Mouse (Mus musculus): ENCODE measurements around the gene Nrsn1. TPM values are rescaled to one million over a fixed set of nuclear protein-coding genes. Genes with fewer than 3 reads are reported as not detected.

Nrsn1 gene
- total and polyA plus RNA-seq, 3 experiments: 0.21 to 0.34 TPM; not detected in 1

- Histone ChIP-seq H3K36me3 (ENCODE audit: control insufficient read depth, insufficient read depth, low read length) (no peaks in the 10 kb centered on the region), H3K9ac (ENCODE audit: low read depth, low read length) (no peak overlapping the region), H3K4me1 (ENCODE audit: control insufficient read depth, insufficient read depth, low read length) (no peaks in the 10 kb centered on the region), H3K27me3 (ENCODE audit: control insufficient read depth, insufficient read depth, low read length) (no peaks in the 10 kb centered on the region; the same call in 1 of the 2 replicates), H3K4me3 (no peak overlapping the region), H3K27ac (no peak overlapping the region), H3K79me2 (replicated peaks; ENCODE audit: control insufficient read depth, insufficient read depth, low read length) (no peaks in the 10 kb centered on the region)
- TF ChIP-seq EP300 (IDR thresholded peaks at IDR 0.05; ENCODE audit: insufficient read depth, low read depth, low read length) (no peak), CTCF (IDR thresholded peaks at IDR 0.05) (no peak), POLR2A (IDR thresholded peaks at IDR 0.05; ENCODE audit: insufficient read depth, low read depth, low read length) (no peak)
- WGBS: 3% methylated on average over 42 of the region's 42 CpGs
- intact Hi-C loops (cut with DNase I): no loop called here
- no peak for DNase-seq
These were observed 583 bp downstream of the Nrsn1 start for GRCm38 (mm10) chr13:25269569-25270268.

DNA sequence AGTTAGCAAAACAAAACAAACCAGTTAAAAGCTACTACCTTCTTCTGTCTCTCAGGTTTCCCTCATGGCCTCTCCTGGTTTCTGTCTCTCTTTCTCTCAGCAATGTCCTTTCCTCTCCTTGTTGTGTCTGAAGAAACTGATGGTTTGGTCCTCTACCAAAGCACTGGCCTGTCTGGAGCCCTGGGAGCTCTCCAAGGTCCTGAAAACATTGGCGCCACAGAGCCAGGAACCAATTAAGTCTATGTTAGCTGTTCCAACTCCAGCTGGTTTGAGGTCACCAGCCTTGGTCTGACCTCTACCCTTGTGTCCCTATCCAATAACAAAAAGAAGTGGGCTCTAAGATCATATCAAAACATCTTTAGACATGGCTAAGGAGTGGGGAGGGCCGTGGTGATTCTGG, 1.3 kb downstream of the Nrsn1 start:
- H3K4me1 ChIP-seq (ENCODE audit: control insufficient read depth, insufficient read depth, low read length): no peaks in the 10 kb centered on the region
- no peaks in the 10 kb centered on the region for H3K79me2 ChIP-seq (replicated peaks; ENCODE audit: control insufficient read depth, insufficient read depth, low read length)
- no peaks in the 10 kb centered on the region for H3K36me3 ChIP-seq (ENCODE audit: control insufficient read depth, insufficient read depth, low read length)
- TF ChIP-seq POLR2A (IDR thresholded peaks at IDR 0.05; ENCODE audit: insufficient read depth, low read depth, low read length): no peak
- TF ChIP-seq EP300 (IDR thresholded peaks at IDR 0.05; ENCODE audit: insufficient read depth, low read depth, low read length): no peak
- no peak for TF ChIP-seq CTCF (IDR thresholded peaks at IDR 0.05)
- no peaks in the 10 kb centered on the region; the same call in 1 of the 2 replicates for H3K27me3 ChIP-seq (ENCODE audit: control insufficient read depth, insufficient read depth, low read length)
- intact Hi-C loops (cut with DNase I): no loop called here
- no peak overlapping the region for H3K9ac ChIP-seq (ENCODE audit: low read depth, low read length)
- H3K4me3 ChIP-seq: no peak overlapping the region
- 28% methylated on average over 2 of the region's 2 CpGs for WGBS
- H3K27ac ChIP-seq: no peak overlapping the region
- DNase-seq: peak; percentile 9 to 31

DNA sequence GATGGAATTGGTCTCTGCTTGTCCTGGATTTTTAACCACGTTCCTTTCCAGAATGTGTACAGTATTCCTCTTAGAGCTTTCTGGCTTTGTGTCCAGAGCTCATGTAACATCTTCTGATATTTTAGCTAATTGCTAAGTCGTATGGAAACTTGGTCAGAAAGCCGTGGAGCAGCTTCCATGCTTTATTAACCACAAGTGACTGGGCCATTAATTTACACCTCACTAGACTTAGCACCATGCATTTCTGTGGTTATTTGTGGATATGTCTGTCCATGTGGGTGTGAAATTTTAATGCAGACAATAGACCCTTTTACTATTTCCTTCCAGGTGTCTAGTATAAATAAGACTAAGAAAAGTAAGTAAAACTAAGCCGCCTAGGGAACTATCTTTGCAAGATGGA, 7.6 kb downstream of the Nrsn1 start:
- Histone ChIP-seq H3K4me1 (ENCODE audit: control insufficient read depth, insufficient read depth, low read length) (no peaks in the 10 kb centered on the region), H3K36me3 (ENCODE audit: control insufficient read depth, insufficient read depth, low read length) (no peaks in the 10 kb centered on the region), H3K27me3 (ENCODE audit: control insufficient read depth, insufficient read depth, low read length) (no peaks in the 10 kb centered on the region), H3K27ac (no peak overlapping the region), H3K9ac (ENCODE audit: low read depth, low read length) (no peak overlapping the region), H3K79me2 (replicated peaks; ENCODE audit: control insufficient read depth, insufficient read depth, low read length) (no peaks in the 10 kb centered on the region), H3K4me3 (no peak overlapping the region)
- no peak for DNase-seq
- intact Hi-C loops (cut with DNase I): no loop called here
- 73% methylated on average over 4 of the region's 4 CpGs for WGBS
- TF ChIP-seq POLR2A (IDR thresholded peaks at IDR 0.05; ENCODE audit: insufficient read depth, low read depth, low read length): no peak
- no peak for TF ChIP-seq EP300 (IDR thresholded peaks at IDR 0.05; ENCODE audit: insufficient read depth, low read depth, low read length)
- TF ChIP-seq CTCF (IDR thresholded peaks at IDR 0.05): no peak

GRCm38 (mm10) chr13:25257608-25258007, 12.7 kb downstream of the Nrsn1 start:
- Histone ChIP-seq H3K4me1 (ENCODE audit: control insufficient read depth, insufficient read depth, low read length) (no peaks in the 10 kb centered on the region), H3K79me2 (replicated peaks; ENCODE audit: control insufficient read depth, insufficient read depth, low read length) (no peaks in the 10 kb centered on the region), H3K27me3 (ENCODE audit: control insufficient read depth, insufficient read depth, low read length) (no peaks in the 10 kb centered on the region), H3K36me3 (ENCODE audit: control insufficient read depth, insufficient read depth, low read length) (no peaks in the 10 kb centered on the region), H3K9ac (ENCODE audit: low read depth, low read length) (no peak overlapping the region), H3K27ac (no peak overlapping the region), H3K4me3 (no peak overlapping the region)
- 73% methylated on average over 6 of the region's 6 CpGs for WGBS
- no peak for TF ChIP-seq CTCF (IDR thresholded peaks at IDR 0.05)
- no peak for TF ChIP-seq EP300 (IDR thresholded peaks at IDR 0.05; ENCODE audit: insufficient read depth, low read depth, low read length)
- TF ChIP-seq POLR2A (IDR thresholded peaks at IDR 0.05; ENCODE audit: insufficient read depth, low read depth, low read length): no peak
- no peak for DNase-seq
- intact Hi-C loops (cut with DNase I): no loop called here

DNA sequence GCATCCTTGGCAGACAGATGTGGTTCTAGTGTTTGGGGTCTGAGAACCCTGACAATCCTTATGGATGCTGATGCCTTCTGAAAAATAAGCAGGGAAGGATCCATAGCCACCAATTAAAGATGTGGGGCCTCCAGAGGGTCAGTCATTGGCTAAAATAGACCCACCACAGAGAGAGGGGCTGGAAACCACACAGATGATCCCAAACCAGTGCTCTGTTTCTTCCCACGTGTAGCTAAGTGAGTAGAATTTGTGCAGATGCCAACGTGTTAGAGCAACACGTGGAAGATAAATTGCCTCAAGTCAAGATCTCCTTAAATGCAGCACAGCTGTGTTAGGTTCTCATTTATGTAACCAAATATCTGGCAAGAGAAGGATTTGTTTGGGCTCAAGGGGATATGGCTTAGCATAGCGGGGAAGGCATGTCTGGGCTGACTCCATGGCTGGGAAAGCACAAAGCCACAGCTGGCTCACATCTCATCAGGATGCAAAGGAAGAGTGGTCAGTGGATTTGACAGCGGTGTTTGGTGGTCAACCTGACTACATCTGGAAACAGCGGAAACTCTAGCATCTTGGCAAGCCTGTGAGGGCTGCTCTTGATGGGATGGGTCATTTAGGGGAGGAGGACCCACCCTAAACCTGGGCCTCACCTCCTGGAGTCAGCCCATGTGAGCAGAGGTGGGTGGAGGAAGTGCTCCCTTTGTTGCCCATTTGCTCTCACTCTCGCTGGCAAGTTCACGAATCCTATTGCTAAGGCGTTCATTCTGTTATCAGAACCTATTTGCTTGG, 15.6 kb downstream of the Nrsn1 start:
- Histone ChIP-seq H3K4me1 (ENCODE audit: control insufficient read depth, insufficient read depth, low read length) (no peaks in the 10 kb centered on the region), H3K36me3 (ENCODE audit: control insufficient read depth, insufficient read depth, low read length) (no peaks in the 10 kb centered on the region), H3K27me3 (ENCODE audit: control insufficient read depth, insufficient read depth, low read length) (no peaks in the 10 kb centered on the region), H3K9ac (ENCODE audit: low read depth, low read length) (no peak overlapping the region), H3K79me2 (replicated peaks; ENCODE audit: control insufficient read depth, insufficient read depth, low read length) (no peaks in the 10 kb centered on the region), H3K27ac (no peak overlapping the region), H3K4me3 (no peak overlapping the region)
- 67% methylated on average over 9 of the region's 9 CpGs for WGBS
- no peak for TF ChIP-seq EP300 (IDR thresholded peaks at IDR 0.05; ENCODE audit: insufficient read depth, low read depth, low read length)
- no peak for TF ChIP-seq POLR2A (IDR thresholded peaks at IDR 0.05; ENCODE audit: insufficient read depth, low read depth, low read length)
- TF ChIP-seq CTCF (IDR thresholded peaks at IDR 0.05): no peak
- intact Hi-C loops (cut with DNase I): no loop called here
- DNase-seq: no peak

DNA sequence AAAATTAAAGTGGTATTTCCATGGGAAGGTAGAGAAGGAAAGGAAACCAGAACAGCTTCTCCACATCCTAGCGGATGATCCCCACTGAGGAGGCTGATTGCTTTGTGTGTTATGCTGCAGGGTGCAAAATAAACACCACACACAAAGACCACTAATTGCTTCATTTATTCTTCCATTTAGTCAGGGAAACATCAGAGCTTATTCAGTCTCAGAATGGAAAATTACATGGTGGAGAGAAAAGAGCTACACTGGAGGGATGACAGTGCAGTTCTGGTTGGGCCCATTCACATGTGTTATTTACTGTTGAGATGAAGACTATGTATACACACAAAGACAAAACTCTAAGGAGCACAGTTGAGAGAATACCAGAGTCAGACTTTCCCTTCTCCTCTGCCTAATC, 18.4 kb downstream of the Nrsn1 start:
- no peak for DNase-seq
- H3K79me2 ChIP-seq (replicated peaks; ENCODE audit: control insufficient read depth, insufficient read depth, low read length): no peaks in the 10 kb centered on the region
- WGBS: 73% methylated on average over 1 of the region's 1 CpGs
- H3K27ac ChIP-seq: no peak overlapping the region
- TF ChIP-seq EP300 (IDR thresholded peaks at IDR 0.05; ENCODE audit: insufficient read depth, low read depth, low read length): no peak
- H3K27me3 ChIP-seq (ENCODE audit: control insufficient read depth, insufficient read depth, low read length): no peaks in the 10 kb centered on the region
- H3K36me3 ChIP-seq (ENCODE audit: control insufficient read depth, insufficient read depth, low read length): no peaks in the 10 kb centered on the region
- H3K4me3 ChIP-seq: no peak overlapping the region
- H3K4me1 ChIP-seq (ENCODE audit: control insufficient read depth, insufficient read depth, low read length): no peaks in the 10 kb centered on the region
- intact Hi-C loops (cut with DNase I): no loop called here
- H3K9ac ChIP-seq (ENCODE audit: low read depth, low read length): no peak overlapping the region
